Mouse (Mus musculus): ENCODE data around the gene Micall1. TPM values are rescaled to one million over a fixed set of nuclear protein-coding genes. Genes with fewer than 3 reads are reported as not detected.

Micall1 gene
- total and polyA plus RNA-seq, 3 experiments: 1.7 to 8.9 (median 6.7) TPM

DNA sequence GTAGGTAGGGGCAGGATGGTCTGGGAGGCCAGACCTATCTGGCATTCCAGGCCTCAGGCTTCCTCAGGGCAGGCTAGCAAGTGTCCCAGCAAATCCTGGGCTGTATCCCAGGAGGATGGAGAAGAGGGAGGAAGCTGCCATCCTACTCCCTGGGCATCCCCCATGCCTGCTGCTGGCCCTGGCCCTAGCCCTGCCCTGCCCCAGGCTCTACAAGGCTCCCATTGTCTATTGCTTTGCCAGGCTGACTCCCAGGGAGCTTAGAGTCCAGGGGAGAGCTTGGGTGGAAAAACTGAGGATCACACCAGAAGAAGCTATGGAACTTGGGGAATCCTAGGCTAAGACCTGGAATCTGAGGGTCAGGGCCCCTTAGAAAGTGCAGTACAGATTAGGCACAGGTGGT, 7.2 kb upstream of the Micall1 start:
- dilution Hi-C loops (cut with MboI; ENCODE audit: extremely low pct_ligation_motif_present, extremely low pct_unique_long_range_greater_than_20kb, low sequenced_read_pairs): no loop called here
- no peaks in the 10 kb centered on the region for H3K79me2 ChIP-seq (replicated peaks; ENCODE audit: control insufficient read depth, extremely low read depth, insufficient read depth, poor library complexity, severe bottlenecking)
- DNase-seq (ENCODE audit: extremely low read depth): no peak
- no peak overlapping the region for H3K9ac ChIP-seq (ENCODE audit: insufficient read depth, low read depth)
- H3K9me3 ChIP-seq (replicated peaks; ENCODE audit: low read length): no peaks in the 10 kb centered on the region
- in situ Hi-C loops (cut with MboI; ENCODE audit: low pct_ligation_motif_present, low pct_unique_long_range_greater_than_20kb, low sequenced_read_pairs): no loop called here
- no peak overlapping the region for H3K4me3 ChIP-seq (replicated peaks in 1 of 3; ENCODE audit: low read depth in 2 of 3, low read length in 2 of 3, poor library complexity in 1 of 3)
- H3K4me1 ChIP-seq (ENCODE audit: control insufficient read depth in 1 of 2, insufficient read depth in 2 of 2): 0 out of 4 replicates have a peak, but pooled peaks cover 0 to 2% of the 10 kb centered on the region in 2 experiments
- TF ChIP-seq USF2 (conservative IDR thresholded peaks at IDR 0.05; ENCODE audit: low read depth, low read length) (no peak), BHLHE40 (IDR thresholded peaks at IDR 0.05; ENCODE audit: low read depth, low read length) (no peak), E2F4 (IDR thresholded peaks at IDR 0.05; ENCODE audit: insufficient replicate concordance, low read depth, low read length) (no peak), JUN (IDR thresholded peaks at IDR 0.05; ENCODE audit: insufficient read depth, low read depth, low read length) (no peak), PAX5 (IDR thresholded peaks at IDR 0.05; ENCODE audit: low read length) (no peak), ETS1 (conservative IDR thresholded peaks at IDR 0.05; ENCODE audit: low read depth, low read length) (no peak), HCFC1 (IDR thresholded peaks at IDR 0.05; ENCODE audit: low read depth, low read length) (no peak), RAD21 (IDR thresholded peaks at IDR 0.05; ENCODE audit: low read depth, low read length) (no peak), MYC (IDR thresholded peaks at IDR 0.05; ENCODE audit: low read depth, low read length) (no peak), IRF4 (IDR thresholded peaks at IDR 0.05; ENCODE audit: low read depth, low read length) (no peak), SIN3A (IDR thresholded peaks at IDR 0.05; ENCODE audit: low read length) (no peak), KAT2A (IDR thresholded peaks at IDR 0.05; ENCODE audit: insufficient replicate concordance, low read length) (no peak), CTCF (conservative IDR thresholded peaks at IDR 0.05 in 1 of 2, IDR thresholded peaks at IDR 0.05 in 1 of 2; ENCODE audit: low read depth in 2 of 2, low read length in 2 of 2) (no peak), SMC3 (IDR thresholded peaks at IDR 0.05; ENCODE audit: low read depth, low read length) (no peak), EP300 (IDR thresholded peaks at IDR 0.05; ENCODE audit: low read length) (no peak)
- H3K27me3 ChIP-seq (replicated peaks): no peaks in the 10 kb centered on the region
- H3K4me2 ChIP-seq (ENCODE audit: insufficient read depth, low read depth, poor library complexity, severe bottlenecking): no peak overlapping the region
- no peak overlapping the region for H3K27ac ChIP-seq (ENCODE audit: insufficient read depth, low read depth)
- H3K36me3 ChIP-seq (replicated peaks in 1 of 2; ENCODE audit: control insufficient read depth in 1 of 2, insufficient read depth in 1 of 2, low read length in 1 of 2): peaks cover 0 to 5% of the 10 kb centered on the region in 2 experiments

DNA sequence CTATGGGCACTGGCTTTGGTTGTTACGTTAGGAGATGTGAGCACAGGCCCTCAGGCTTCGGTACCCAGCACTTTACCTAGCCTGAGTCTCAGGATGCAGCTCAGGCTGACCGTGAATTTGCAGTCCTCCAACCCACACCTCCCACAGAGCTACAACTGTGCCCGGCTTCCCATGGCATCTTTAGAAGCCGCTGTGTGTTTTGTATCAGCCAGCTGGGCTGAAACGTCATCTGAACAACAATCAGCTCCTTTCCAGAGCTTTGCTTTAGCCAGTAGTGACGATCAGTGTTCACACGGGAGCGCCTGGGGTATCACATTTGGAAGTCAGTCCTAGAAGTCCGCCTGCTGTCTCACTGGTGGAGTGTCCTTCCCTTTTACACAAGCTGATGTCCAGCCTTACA, 5.4 kb upstream of the Micall1 start:
- H3K4me1 ChIP-seq (ENCODE audit: control insufficient read depth in 1 of 2, insufficient read depth in 2 of 2): peaks cover 1 to 2% of the 10 kb centered on the region in 2 experiments; a peak in 2 of 4 replicates
- DNase-seq (ENCODE audit: extremely low read depth): no peak
- no peak overlapping the region for H3K4me3 ChIP-seq (replicated peaks in 1 of 3; ENCODE audit: low read depth in 2 of 3, low read length in 2 of 3, poor library complexity in 1 of 3)
- H3K79me2 ChIP-seq (replicated peaks; ENCODE audit: control insufficient read depth, extremely low read depth, insufficient read depth, poor library complexity, severe bottlenecking): no peaks in the 10 kb centered on the region
- no peak for TF ChIP-seq UBTF (IDR thresholded peaks at IDR 0.05; ENCODE audit: low read depth, low read length)
- no peak for TF ChIP-seq USF2 (conservative IDR thresholded peaks at IDR 0.05; ENCODE audit: low read depth, low read length)
- TF ChIP-seq HCFC1 (IDR thresholded peaks at IDR 0.05; ENCODE audit: low read depth, low read length): no peak
- dilution Hi-C loops (cut with MboI; ENCODE audit: extremely low pct_ligation_motif_present, extremely low pct_unique_long_range_greater_than_20kb, low sequenced_read_pairs) (no loop called here), in situ Hi-C loops (cut with MboI; ENCODE audit: low pct_ligation_motif_present, low pct_unique_long_range_greater_than_20kb, low sequenced_read_pairs) (no loop called here)
- no peak overlapping the region for H3K27ac ChIP-seq (ENCODE audit: insufficient read depth, low read depth)
- H3K4me2 ChIP-seq (ENCODE audit: insufficient read depth, low read depth, poor library complexity, severe bottlenecking): no peak overlapping the region
- H3K9me3 ChIP-seq (replicated peaks; ENCODE audit: low read length): no peaks in the 10 kb centered on the region
- H3K9ac ChIP-seq (ENCODE audit: insufficient read depth, low read depth): no peak overlapping the region
- H3K36me3 ChIP-seq (replicated peaks in 1 of 2; ENCODE audit: control insufficient read depth in 1 of 2, insufficient read depth in 1 of 2, low read length in 1 of 2): no peaks in the 10 kb centered on the region
- H3K27me3 ChIP-seq (replicated peaks): no peaks in the 10 kb centered on the region

Data from CH12.LX (cell line).